Mouse (Mus musculus): ENCODE measurements around the gene Olfr1234.

The Olfr1234 gene

GRCm38 (mm10) chr2:89364765-89365164 is at the start of gene Olfr1234:
Gene Olfr1234, minus strand, starts transcription at chr2:89364865.
- DNase-seq (ENCODE audit: inconsistent ontology term): no peak

DNA sequence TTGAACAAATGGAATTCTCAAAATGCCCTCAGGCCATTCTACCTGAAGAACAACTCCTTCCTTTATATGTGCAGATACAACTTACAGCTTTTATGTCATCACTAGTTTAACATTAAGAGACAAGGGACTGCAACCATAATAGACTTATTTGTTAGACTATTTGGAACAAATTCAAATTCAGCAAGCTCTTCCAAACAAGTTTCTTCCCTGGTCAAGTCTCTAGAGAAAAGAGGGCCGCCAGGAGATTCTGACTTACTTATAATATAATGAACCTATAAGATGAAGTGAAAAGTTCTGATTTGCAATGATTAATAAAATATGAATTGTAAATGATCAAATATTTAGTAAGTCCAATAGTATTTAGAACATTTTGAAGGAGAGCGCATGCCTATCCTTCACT is 44.9 kb upstream of the Olfr1234 start, which contains the start of gene Olfr1238:
TSS of gene Olfr1238 (minus strand) at position 101 of the 400 bp plus-strand sequence.
- no peak for DNase-seq (ENCODE audit: inconsistent ontology term)

DNA sequence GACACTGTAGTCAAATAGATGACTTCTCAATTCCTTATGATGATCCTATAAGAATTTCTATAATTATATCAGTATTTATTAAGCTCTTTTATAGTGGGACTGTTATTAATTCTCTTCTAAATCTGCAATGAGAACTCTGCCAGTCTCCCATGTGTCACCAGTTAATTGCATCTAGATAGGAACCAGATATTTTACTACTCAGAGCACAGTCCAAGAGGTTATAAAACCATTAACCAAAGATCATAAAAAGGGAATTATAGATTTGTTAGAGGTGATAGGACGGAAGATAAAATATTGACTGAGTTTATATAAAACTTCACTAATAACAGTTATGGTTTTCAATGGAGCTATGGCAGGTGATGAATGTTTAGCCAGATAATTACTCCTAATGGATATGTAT is 36.2 kb upstream of the Olfr1234 start:
- DNase-seq (ENCODE audit: inconsistent ontology term): no peak

- DNase-seq (ENCODE audit: inconsistent ontology term): no peak
These were observed 22.4 kb downstream of the Olfr1234 start, which contains the start of gene Olfr1233 for GRCm38 (mm10) chr2:89342298-89342697. Gene Olfr1233, minus strand, starts transcription at chr2:89342398.

DNA sequence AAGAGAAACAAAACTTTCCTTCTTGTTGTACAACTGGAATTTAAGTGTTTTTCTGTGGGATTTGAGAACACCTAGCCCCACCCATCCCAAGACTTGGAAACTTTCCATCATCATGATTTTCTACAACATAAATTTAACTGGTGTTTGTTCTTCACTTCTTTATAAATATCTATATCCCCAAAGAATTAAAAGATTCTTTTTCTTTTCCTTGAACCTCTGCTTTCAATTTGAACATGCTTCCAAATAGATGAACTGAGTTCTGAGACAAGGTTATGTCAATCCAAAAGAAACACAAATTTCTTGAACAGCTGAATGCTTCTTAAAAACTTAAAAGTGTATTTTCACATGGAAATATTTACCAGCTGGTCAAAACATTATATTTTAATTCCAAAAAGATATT is 35.1 kb downstream of the Olfr1234 start, which contains the start of gene Olfr1232:
TSS of gene Olfr1232 (minus strand) at position 101 of the 400 bp plus-strand sequence.
- DNase-seq (ENCODE audit: inconsistent ontology term): no peak

Measured in Muller cell, postnatal 12 days (primary cell).